Comparison of ENCODE assay signal across 29 mouse cellular contexts in genomic region chr5:48606281-48606680, GRCm38 (mm10).
DNase-seq lines count a peak whose midpoint lies in the region; ATAC-seq lines count a peak whose summit lies in the region.
"Had no signal": no experiment of that assay in that cellular context is flagged by ENCODE, and none has a peak within 500 bp of the region (broad histone marks: within the 10 kb centered on the region; RNA-seq: fewer than 3 reads in every experiment).

No protein-coding gene starts in this region.

- no peak for ATAC-seq in neural tube, embryonic 15.5 days (ENCODE audit: low FRiP score)
- no peak for ATAC-seq in intestine, embryonic 16.5 days
- ATAC-seq: CD4-positive, CD25-positive, alpha-beta regulatory T cell, adult 4 months; forebrain, embryonic 14.5 days; hindbrain, postnatal 0 days; intestine, embryonic 15.5 days had no signal

- no peak overlapping the region for H3K9ac ChIP-seq in neural tube, embryonic 15.5 days (replicated peaks)
- no peak overlapping the region for H3K9ac ChIP-seq in intestine, embryonic 16.5 days (ENCODE audit: low read depth, low read length)
- H3K9ac ChIP-seq: embryonic facial prominence, embryonic 12.5 days; heart, embryonic 15.5 days; hindbrain, embryonic 12.5 days; intestine, embryonic 15.5 days; liver, embryonic 14.5 days had no signal

- H3K36me3 ChIP-seq in neural tube, embryonic 15.5 days, result no peaks in the 10 kb centered on the region
- no peaks in the 10 kb centered on the region for H3K36me3 ChIP-seq in intestine, embryonic 16.5 days (ENCODE audit: control insufficient read depth, insufficient read depth, low read length)
- H3K36me3 ChIP-seq: embryonic facial prominence, embryonic 12.5 days; heart, embryonic 10.5 days; heart, embryonic 15.5 days; hindbrain, embryonic 12.5 days; intestine, embryonic 15.5 days had no signal

- DNase-seq in neural tube, embryonic 10.5 days (ENCODE audit: extremely low spot score, low spot score), result no peak
- peak; percentile 55 to 64 for DNase-seq in cerebellum, adult 18-20 months
- DNase-seq in cerebellum, postnatal 10 days, result peak; percentile 23 to 32
- DNase-seq in layer of hippocampus, adult 9-11 months, result no peak
- DNase-seq in left cerebral cortex, adult 11 months (ENCODE audit: low spot score), result no peak
- DNase-seq: adrenal gland, postnatal 14 days; gastrocnemius, postnatal 25 days; heart, adult 11 months; kidney, adult 8-10 months; kidney, postnatal 4 days; liver; lung, adult 2 months; lung, postnatal 10 days; midbrain, embryonic 14.5 days; right cerebral cortex, adult 18-20 months; thymus, postnatal 4 days had no signal

- no peak overlapping the region for H3K4me2 ChIP-seq in neural tube, embryonic 15.5 days
- no peak overlapping the region for H3K4me2 ChIP-seq in intestine, embryonic 16.5 days (ENCODE audit: low read depth, low read length)
- H3K4me2 ChIP-seq: embryonic facial prominence, embryonic 12.5 days; heart, embryonic 15.5 days; hindbrain, embryonic 12.5 days; intestine, embryonic 15.5 days had no signal

- 81% methylated on average over 9 of the region's 9 CpGs for WGBS in neural tube, embryonic 15.5 days
- 92% methylated on average over 9 of the region's 9 CpGs for WGBS in intestine, embryonic 16.5 days

- H3K9me3 ChIP-seq in neural tube, embryonic 15.5 days (replicated peaks), result no peaks in the 10 kb centered on the region
- H3K9me3 ChIP-seq in intestine, embryonic 16.5 days (ENCODE audit: control insufficient read depth, low read length), result no peaks in the 10 kb centered on the region
- H3K9me3 ChIP-seq: embryonic facial prominence, embryonic 12.5 days; heart, embryonic 10.5 days; heart, embryonic 15.5 days; hindbrain, embryonic 12.5 days; intestine, embryonic 15.5 days had no signal

- no peak overlapping the region for H3K4me3 ChIP-seq in neural tube, embryonic 15.5 days (replicated peaks)
- no peak overlapping the region for H3K4me3 ChIP-seq in intestine, embryonic 16.5 days (ENCODE audit: low read length)
- H3K4me3 ChIP-seq: embryonic facial prominence, embryonic 12.5 days; heart, embryonic 10.5 days; heart, embryonic 15.5 days; hindbrain, embryonic 12.5 days; intestine, embryonic 15.5 days had no signal

- H3K4me1 ChIP-seq in neural tube, embryonic 15.5 days, result 0 out of 2 replicates have a peak, but pooled peaks cover 2% of the 10 kb centered on the region
- H3K4me1 ChIP-seq in intestine, embryonic 16.5 days (ENCODE audit: control insufficient read depth, insufficient read depth, low read length), result no peaks in the 10 kb centered on the region
- H3K4me1 ChIP-seq: embryonic facial prominence, embryonic 12.5 days; heart, embryonic 10.5 days; heart, embryonic 15.5 days; hindbrain, embryonic 12.5 days; intestine, embryonic 15.5 days had no signal

- H3K27ac ChIP-seq in neural tube, embryonic 15.5 days (replicated peaks), result peak overlapping the region; percentile 48; the same call in 1 of the 2 replicates
- H3K27ac ChIP-seq in intestine, embryonic 16.5 days (ENCODE audit: low read length), result no peak overlapping the region
- H3K27ac ChIP-seq: embryonic facial prominence, embryonic 12.5 days; heart, embryonic 10.5 days; heart, embryonic 15.5 days; hindbrain, embryonic 12.5 days; hindbrain, postnatal 0 days; intestine, embryonic 15.5 days; kidney, postnatal 0 days; liver, embryonic 14.5 days; macrophage had no signal

- no peaks in the 10 kb centered on the region for H3K27me3 ChIP-seq in neural tube, embryonic 15.5 days (replicated peaks)
- no peaks in the 10 kb centered on the region for H3K27me3 ChIP-seq in intestine, embryonic 16.5 days (replicated peaks; ENCODE audit: control insufficient read depth, insufficient read depth, low read length)
- H3K27me3 ChIP-seq: embryonic facial prominence, embryonic 12.5 days; heart, embryonic 15.5 days; hindbrain, embryonic 12.5 days; intestine, embryonic 15.5 days had no signal

Comparison
In these comparisons a context has a peak if more than half of its experiments do, and no peak if none do; other contexts are left out.
1. DNase-seq: peak in cerebellum, adult 18-20 months (2 of 2) and cerebellum, postnatal 10 days (2 of 2); none in neural tube, embryonic 10.5 days (single experiment), layer of hippocampus, adult 9-11 months (single experiment) and left cerebral cortex, adult 11 months (single experiment).